Mouse (Mus musculus): ENCODE results near the gene Urb2. TPM values are rescaled to one million over a fixed set of nuclear protein-coding genes. Genes with fewer than 3 reads are reported as not detected.

Urb2 gene
- polyA plus RNA-seq, 1 experiment from 2014 or later = 3.6 TPM

- no peak for ATAC-seq (ENCODE audit: insufficient read depth, low FRiP score, low read depth)
- Histone ChIP-seq H3K4me1 (no peaks in the 10 kb centered on the region), H3K27me3 (replicated peaks) (no peaks in the 10 kb centered on the region), H3K9ac (no peak overlapping the region), H3K4me3 (replicated peaks) (no peak overlapping the region), H3K4me2 (no peak overlapping the region), H3K27ac (no peak overlapping the region), H3K36me3 (no peaks in the 10 kb centered on the region), H3K9me3 (no peaks in the 10 kb centered on the region)
- 72% methylated on average over 11 of the region's 11 CpGs for WGBS
Observed at GRCm38 (mm10) chr8:124056832-124057655, 35.7 kb downstream of the Urb2 start.

- Histone ChIP-seq H3K4me3 (replicated peaks) (no peak overlapping the region), H3K27me3 (replicated peaks) (no peaks in the 10 kb centered on the region), H3K4me2 (no peak overlapping the region), H3K36me3 (no peaks in the 10 kb centered on the region), H3K9me3 (no peaks in the 10 kb centered on the region), H3K9ac (no peak overlapping the region), H3K27ac (no peak overlapping the region), H3K4me1 (no peaks in the 10 kb centered on the region)
- 52% methylated on average over 4 of the region's 4 CpGs for WGBS
- ATAC-seq (ENCODE audit: insufficient read depth, low FRiP score, low read depth) = 0 out of 2 replicates have a peak, but pooled peaks have one; percentile 31
Observed at GRCm38 (mm10) chr8:124066325-124067058, 45.2 kb downstream of the Urb2 start.

GRCm38 (mm10) chr8:124067059-124067750 is 45.9 kb downstream of the Urb2 start:
- Histone ChIP-seq H3K27me3 (replicated peaks) (no peaks in the 10 kb centered on the region), H3K4me1 (no peaks in the 10 kb centered on the region), H3K36me3 (no peaks in the 10 kb centered on the region), H3K4me2 (no peak overlapping the region), H3K27ac (no peak overlapping the region), H3K9ac (no peak overlapping the region), H3K4me3 (replicated peaks) (no peak overlapping the region), H3K9me3 (no peaks in the 10 kb centered on the region)
- no peak for ATAC-seq (ENCODE audit: insufficient read depth, low FRiP score, low read depth)
- 67% methylated on average over 4 of the region's 4 CpGs for WGBS

- Histone ChIP-seq H3K4me1 (no peaks in the 10 kb centered on the region), H3K36me3 (no peaks in the 10 kb centered on the region), H3K9ac (no peak overlapping the region), H3K27ac (no peak overlapping the region), H3K27me3 (replicated peaks) (no peaks in the 10 kb centered on the region), H3K4me3 (replicated peaks) (no peak overlapping the region), H3K4me2 (no peak overlapping the region), H3K9me3 (no peaks in the 10 kb centered on the region)
- 57% methylated on average over 18 of the region's 18 CpGs for WGBS
- no peak for ATAC-seq (ENCODE audit: insufficient read depth, low FRiP score, low read depth)
Observed at GRCm38 (mm10) chr8:124070363-124071324, 49.3 kb downstream of the Urb2 start.

- Histone ChIP-seq H3K9ac (no peak overlapping the region), H3K4me2 (no peak overlapping the region), H3K27me3 (replicated peaks) (no peaks in the 10 kb centered on the region), H3K4me3 (replicated peaks) (no peak overlapping the region), H3K4me1 (no peaks in the 10 kb centered on the region), H3K9me3 (no peaks in the 10 kb centered on the region), H3K36me3 (no peaks in the 10 kb centered on the region), H3K27ac (no peak overlapping the region)
- no peak for ATAC-seq (ENCODE audit: insufficient read depth, low FRiP score, low read depth)
- 59% methylated on average over 8 of the region's 8 CpGs for WGBS
Observed at GRCm38 (mm10) chr8:124075977-124076376, 54.7 kb downstream of the Urb2 start.

GRCm38 (mm10) chr8:124076416-124076815 is 55.1 kb downstream of the Urb2 start:
- WGBS = 57% methylated on average over 3 of the region's 3 CpGs

GRCm38 (mm10) chr8:124077377-124077776 is 56.1 kb downstream of the Urb2 start:
- no peaks in the 10 kb centered on the region for H3K36me3 ChIP-seq
- peak; percentile 47; the same call in 1 of the 2 replicates for ATAC-seq (ENCODE audit: insufficient read depth, low FRiP score, low read depth)
- no peaks in the 10 kb centered on the region for H3K9me3 ChIP-seq
- H3K4me1 ChIP-seq = no peaks in the 10 kb centered on the region
- H3K4me3 ChIP-seq (replicated peaks) = no peak overlapping the region
- H3K27me3 ChIP-seq (replicated peaks) = no peaks in the 10 kb centered on the region
- H3K4me2 ChIP-seq = no peak overlapping the region
- H3K27ac ChIP-seq = no peak overlapping the region
- H3K9ac ChIP-seq = no peak overlapping the region
- 63% methylated on average over 8 of the region's 8 CpGs for WGBS

More at GRCm38 (mm10) chr8:124076416-124076815, 55.1 kb downstream of the Urb2 start:
- Histone ChIP-seq H3K36me3 (no peaks in the 10 kb centered on the region), H3K4me2 (no peak overlapping the region), H3K9me3 (no peaks in the 10 kb centered on the region), H3K4me1 (no peaks in the 10 kb centered on the region), H3K27ac (no peak overlapping the region), H3K9ac (no peak overlapping the region), H3K27me3 (replicated peaks) (no peaks in the 10 kb centered on the region), H3K4me3 (replicated peaks) (no peak overlapping the region)
- ATAC-seq (ENCODE audit: insufficient read depth, low FRiP score, low read depth) = no peak

GRCm38 (mm10) chr8:124077998-124078397 is 56.7 kb downstream of the Urb2 start:
- 82% methylated on average over 10 of the region's 10 CpGs for WGBS
- ATAC-seq (ENCODE audit: insufficient read depth, low FRiP score, low read depth) = no peak
- Histone ChIP-seq H3K9me3 (no peaks in the 10 kb centered on the region), H3K36me3 (no peaks in the 10 kb centered on the region), H3K4me1 (no peaks in the 10 kb centered on the region), H3K9ac (no peak overlapping the region), H3K4me3 (replicated peaks) (no peak overlapping the region), H3K27me3 (replicated peaks) (no peaks in the 10 kb centered on the region), H3K4me2 (no peak overlapping the region), H3K27ac (no peak overlapping the region)

GRCm38 (mm10) chr8:124078969-124079368 is 57.7 kb downstream of the Urb2 start:
- H3K9me3 ChIP-seq = no peaks in the 10 kb centered on the region
- 67% methylated on average over 7 of the region's 7 CpGs for WGBS
- no peak for ATAC-seq (ENCODE audit: insufficient read depth, low FRiP score, low read depth)
- no peak overlapping the region for H3K4me2 ChIP-seq
- H3K4me1 ChIP-seq = no peaks in the 10 kb centered on the region
- no peak overlapping the region for H3K9ac ChIP-seq
- H3K36me3 ChIP-seq = no peaks in the 10 kb centered on the region
- H3K27me3 ChIP-seq (replicated peaks) = no peaks in the 10 kb centered on the region
- H3K27ac ChIP-seq = no peak overlapping the region
- H3K4me3 ChIP-seq (replicated peaks) = no peak overlapping the region

GRCm38 (mm10) chr8:124080467-124081326 is 59.4 kb downstream of the Urb2 start:
- no peak overlapping the region for H3K9ac ChIP-seq
- H3K9me3 ChIP-seq = no peaks in the 10 kb centered on the region
- H3K36me3 ChIP-seq = no peaks in the 10 kb centered on the region
- WGBS = 79% methylated on average over 21 of the region's 21 CpGs
- no peaks in the 10 kb centered on the region for H3K27me3 ChIP-seq (replicated peaks)
- H3K27ac ChIP-seq = no peak overlapping the region
- no peak for ATAC-seq (ENCODE audit: insufficient read depth, low FRiP score, low read depth)
- H3K4me1 ChIP-seq = no peaks in the 10 kb centered on the region
- H3K4me3 ChIP-seq (replicated peaks) = no peak overlapping the region
- H3K4me2 ChIP-seq = no peak overlapping the region
